Comparison of ENCODE assay signal across 27 mouse cellular contexts in genomic region chr6:142797996-142798395, GRCm38 (mm10). TPM values are rescaled to one million over a fixed set of nuclear protein-coding genes. Genes with fewer than 3 reads are reported as not detected.
DNase-seq lines count a peak whose midpoint lies in the region; ATAC-seq and TF ChIP-seq lines count a peak whose summit lies in the region.
"Had no signal": no experiment of that assay in that cellular context is flagged by ENCODE, and none has a peak within 500 bp of the region (broad histone marks: within the 10 kb centered on the region; RNA-seq: fewer than 3 reads in every experiment).

No protein-coding gene starts in this region.

- H3K4me3 ChIP-seq in intestine, postnatal 0 days (ENCODE audit: low read depth, low read length), result no peak overlapping the region
- no peak overlapping the region for H3K4me3 ChIP-seq in intestine, embryonic 15.5 days (replicated peaks)
- H3K4me3 ChIP-seq: embryonic facial prominence, embryonic 13.5 days; embryonic facial prominence, embryonic 15.5 days; erythroblast, embryonic 14.5 days; forebrain, embryonic 10.5 days; forebrain, embryonic 12.5 days had no signal

- no peak overlapping the region for H3K9ac ChIP-seq in intestine, postnatal 0 days (ENCODE audit: low read depth, low read length)
- no peak overlapping the region for H3K9ac ChIP-seq in intestine, embryonic 15.5 days
- H3K9ac ChIP-seq: embryonic facial prominence, embryonic 13.5 days; embryonic facial prominence, embryonic 15.5 days; forebrain, embryonic 12.5 days had no signal

- ATAC-seq in intestine, postnatal 0 days, result no peak
- ATAC-seq in intestine, embryonic 15.5 days, result no peak
- ATAC-seq in Patski, result peak; percentile 88
- no peak for ATAC-seq in cerebellum, adult (ENCODE audit: insufficient number of reproducible peaks, low FRiP score, low TSS enrichment)
- ATAC-seq: CD4-positive, CD25-positive, alpha-beta regulatory T cell, adult 4 months; forebrain, embryonic 14.5 days; forebrain, embryonic 16.5 days had no signal

- no peak overlapping the region for H3K4me2 ChIP-seq in intestine, postnatal 0 days (replicated peaks; ENCODE audit: low read depth)
- H3K4me2 ChIP-seq in intestine, embryonic 15.5 days (replicated peaks), result no peak overlapping the region
- H3K4me2 ChIP-seq: embryonic facial prominence, embryonic 13.5 days; embryonic facial prominence, embryonic 15.5 days; forebrain, embryonic 12.5 days had no signal

- H3K36me3 ChIP-seq in intestine, postnatal 0 days (ENCODE audit: control insufficient read depth, insufficient read depth), result no peaks in the 10 kb centered on the region
- H3K36me3 ChIP-seq in intestine, embryonic 15.5 days, result no peaks in the 10 kb centered on the region
- H3K36me3 ChIP-seq: embryonic facial prominence, embryonic 13.5 days; embryonic facial prominence, embryonic 15.5 days; forebrain, embryonic 10.5 days; forebrain, embryonic 12.5 days; G1E had no signal

- POLR2A ChIA-PET in Patski (lab: Charles Lee), result no interaction called here

- H3K9me3 ChIP-seq in intestine, postnatal 0 days (ENCODE audit: control insufficient read depth), result no peaks in the 10 kb centered on the region
- no peaks in the 10 kb centered on the region for H3K9me3 ChIP-seq in intestine, embryonic 15.5 days
- H3K9me3 ChIP-seq: embryonic facial prominence, embryonic 13.5 days; embryonic facial prominence, embryonic 15.5 days; forebrain, embryonic 10.5 days; forebrain, embryonic 12.5 days; G1E had no signal

- WGBS in intestine, postnatal 0 days, result 55% methylated on average over 1 of the region's 1 CpGs
- 74% methylated on average over 1 of the region's 1 CpGs for WGBS in intestine, embryonic 15.5 days

- peak overlapping the region; percentile 1; the same call in 1 of the 2 replicates for H3K27ac ChIP-seq in intestine, postnatal 0 days (ENCODE audit: low read depth, low read length)
- no peak overlapping the region for H3K27ac ChIP-seq in intestine, embryonic 15.5 days
- H3K27ac ChIP-seq: embryonic facial prominence, embryonic 13.5 days; embryonic facial prominence, embryonic 15.5 days; forebrain, embryonic 10.5 days; forebrain, embryonic 12.5 days had no signal

- H3K4me1 ChIP-seq in intestine, postnatal 0 days (replicated peaks; ENCODE audit: control insufficient read depth, insufficient read depth, low read length), result peaks cover 4% of the 10 kb centered on the region; the same call in 1 of the 2 replicates
- H3K4me1 ChIP-seq in intestine, embryonic 15.5 days (replicated peaks), result peaks cover 12% of the 10 kb centered on the region; the same call in 1 of the 2 replicates

- no peak for TF ChIP-seq CTCF in intestine, postnatal 0 days (IDR thresholded peaks at IDR 0.05; ENCODE audit: low read depth)
- no peak for TF ChIP-seq CTCF in Patski (IDR thresholded peaks at IDR 0.05)

- no peaks in the 10 kb centered on the region for H3K27me3 ChIP-seq in intestine, postnatal 0 days (replicated peaks; ENCODE audit: control insufficient read depth, insufficient read depth, low read length)
- no peaks in the 10 kb centered on the region; the same call in 1 of the 2 replicates for H3K27me3 ChIP-seq in intestine, embryonic 15.5 days (replicated peaks)
- H3K27me3 ChIP-seq in Patski, result no peaks in the 10 kb centered on the region
- H3K27me3 ChIP-seq: CH12.LX; embryonic facial prominence, embryonic 13.5 days; embryonic facial prominence, embryonic 15.5 days had no signal

- CTCF ChIA-PET in Patski (lab: Charles Lee), result interaction anchor here (1.1 to 2.6 kb wide), 4 partner anchors 9 to 305 kb away, joined by 3 to 9 read pairs (median 6); no protein-coding TSS in a partner anchor

- peak; percentile 45 for DNase-seq in Muller cell, postnatal 12 days (ENCODE audit: inconsistent ontology term)
- DNase-seq in Patski (ENCODE audit: low read depth, low spot score), result no peak
- DNase-seq in thymus, postnatal 0 days (ENCODE audit: low spot score), result no peak
- DNase-seq: adrenal gland, adult 2 months; adrenal gland, postnatal 10 days; adrenal gland, postnatal 25 days; B cell, adult 2 months; cerebellum, adult 11-12 months; cerebellum, adult 2 months; cerebellum, adult 9-10 months; cerebellum, postnatal 10 days; cerebellum, postnatal 25 days; embryo, embryonic 11 days had no signal

- in situ Hi-C loops in Patski (cut with MboI; ENCODE audit: low pct_unique_long_range_greater_than_20kb), result loop anchor here (25.0 kb wide), 1 partner anchor 389 kb away; no protein-coding TSS in a partner anchor

RNA-seq across cellular contexts. Expression of gene Sult6b2, which starts 6.3 kb away (rescaled TPM):
- polyA plus RNA-seq in intestine, postnatal 0 days (2015; fragmentation: Nextera tagmentation; extraction: Ambion mirVana), result 53.2 and 63.2 TPM in 2 replicates
- polyA plus RNA-seq in intestine, embryonic 15.5 days (2015; fragmentation: Nextera tagmentation; extraction: Ambion mirVana), result 20.9 and 24.9 TPM in 2 replicates
- 0.04 TPM for polyA plus RNA-seq in Patski (2021)
- polyA plus RNA-seq in thymus, postnatal 0 days (2015; fragmentation: Nextera tagmentation; extraction: Ambion mirVana), result 0.14 TPM in 1 of 2 replicates, not detected in the other
- polyA plus RNA-seq: adrenal gland, adult 2 months; CD4-positive, CD25-positive, alpha-beta regulatory T cell, adult 4 months; embryonic facial prominence, embryonic 11.5 days; embryonic facial prominence, embryonic 13.5 days; embryonic facial prominence, embryonic 15.5 days; erythroblast, embryonic 14.5 days; G1E had no signal

RNA-seq across cellular contexts. Expression of gene Cmas, which starts 41.5 kb away (rescaled TPM):
- 130 and 131 TPM in 2 replicates for polyA plus RNA-seq in intestine, postnatal 0 days (2015; fragmentation: Nextera tagmentation; extraction: Ambion mirVana)
- polyA plus RNA-seq in intestine, embryonic 15.5 days (2015; fragmentation: Nextera tagmentation; extraction: Ambion mirVana), result 135 and 141 TPM in 2 replicates
- 42.5 TPM for polyA plus RNA-seq in Patski (2021)
- polyA plus RNA-seq in thymus, postnatal 0 days (2015; fragmentation: Nextera tagmentation; extraction: Ambion mirVana), result 84.6 and 94.4 TPM in 2 replicates

Comparison
In these comparisons a context has a peak if more than half of its experiments do, and no peak if none do; other contexts are left out.
1. RNA of gene Sult6b2, which starts 6.3 kb away (polyA plus RNA-seq): 53.2 to 63.2 TPM in intestine, postnatal 0 days and 20.9 to 24.9 TPM in intestine, embryonic 15.5 days; 0.14 TPM in thymus, postnatal 0 days and 0.04 TPM in Patski (single experiment); every median in the first group is over 10 times any median in the second.